Mouse (Mus musculus) heart, embryonic 10.5 days (tissue): ENCODE measurements around the gene Angel2. TPM values are rescaled to one million over a fixed set of nuclear protein-coding genes. Genes with fewer than 3 reads are reported as not detected.
"Not testable (repeated sequence)": the region's sequence is repeated elsewhere in the genome, so short reads cannot be mapped to it uniquely, and the experiment has no call there.

ENCODE experiments used
- DNase-seq: peaks from one replicate; pipeline ENCODE4 v3.0.0-alpha.2; 2017; ENCODE audit warnings: low spot score
- H3K27ac ChIP-seq: fragments of 300-500 bp; sonication (generic); 2 replicates; pipeline ENCODE4 v1.5.1; 2016; ENCODE audit warnings: mild to moderate bottlenecking
- H3K27me3 ChIP-seq: fragments of 300-500 bp; sonication (generic); 2 replicates; pipeline ENCODE4 v1.6.1; 2016; ENCODE audit warnings: mild to moderate bottlenecking; ENCODE audit not compliant: poor library complexity, insufficient read depth, severe bottlenecking
- H3K36me3 ChIP-seq: fragments of 300-500 bp; sonication (generic); 2 replicates; pipeline ENCODE4 v1.6.1; 2016; ENCODE audit warnings: mild to moderate bottlenecking, moderate library complexity
- H3K4me1 ChIP-seq: fragments of 300-500 bp; sonication (generic); 2 replicates; pipeline ENCODE4 v1.6.1; 2016; ENCODE audit warnings: mild to moderate bottlenecking
- H3K4me3 ChIP-seq: fragments of 300-500 bp; sonication (generic); 2 replicates; pipeline ENCODE4 v1.5.1; 2016; ENCODE audit warnings: mild to moderate bottlenecking, moderate library complexity
- H3K9me3 ChIP-seq: fragments of 300-500 bp; sonication (generic); 2 replicates; pipeline ENCODE4 v1.6.1; 2016; ENCODE audit warnings: mild to moderate bottlenecking, moderate library complexity
- WGBS: fragments of 180-500 bp; shearing (Covaris S2); methylation state at CpG from one replicate; pipeline ENCODE4 v1.1.7; 2016; 5-methylcytosine and 5-hydroxymethylcytosine counted together
- polyA plus RNA-seq: library from polyadenylated mRNA; unstranded; fragments of >200 nt; fragmentation: Nextera tagmentation; extraction: Ambion mirVana; gene quantifications from 2 replicates; pipeline ENCODE4 v1.2.1, GENCODE M21; 2016

Gene Angel2
- polyA plus RNA-seq, result 33.4 and 38.8 TPM in 2 replicates

DNA sequence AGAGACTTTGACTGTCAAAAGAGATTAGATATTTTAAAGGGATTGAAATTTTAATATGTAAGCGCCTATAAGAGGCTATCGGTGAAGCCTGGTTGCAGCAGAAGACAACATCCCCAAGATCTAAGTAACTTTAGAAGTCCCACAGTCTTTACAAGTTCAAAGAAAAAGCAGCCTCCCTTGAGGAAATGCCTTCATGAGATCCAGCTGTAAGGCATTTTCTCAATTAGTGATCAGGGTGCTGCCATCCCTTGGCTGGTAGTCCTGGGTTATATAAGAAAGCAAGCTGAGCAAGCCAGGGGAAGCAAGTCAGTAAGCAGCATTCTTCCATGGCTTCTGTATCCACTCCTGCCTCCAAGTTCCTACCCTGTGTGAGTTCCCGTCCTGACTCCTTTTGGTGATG lies at the start of gene Angel2:
Angel2 (plus strand) TSS at position 301 of the 400 bp plus-strand sequence.
- peaks cover 11% of the 10 kb centered on the region; the same call in 1 of the 2 replicates for H3K4me1 ChIP-seq
- H3K27me3 ChIP-seq, H3K9me3 ChIP-seq, H3K4me3 ChIP-seq, H3K36me3 ChIP-seq, H3K27ac ChIP-seq, DNase-seq: not testable (repeated sequence)
- WGBS, result 78% methylated on average over 3 of the region's 3 CpGs

DNA sequence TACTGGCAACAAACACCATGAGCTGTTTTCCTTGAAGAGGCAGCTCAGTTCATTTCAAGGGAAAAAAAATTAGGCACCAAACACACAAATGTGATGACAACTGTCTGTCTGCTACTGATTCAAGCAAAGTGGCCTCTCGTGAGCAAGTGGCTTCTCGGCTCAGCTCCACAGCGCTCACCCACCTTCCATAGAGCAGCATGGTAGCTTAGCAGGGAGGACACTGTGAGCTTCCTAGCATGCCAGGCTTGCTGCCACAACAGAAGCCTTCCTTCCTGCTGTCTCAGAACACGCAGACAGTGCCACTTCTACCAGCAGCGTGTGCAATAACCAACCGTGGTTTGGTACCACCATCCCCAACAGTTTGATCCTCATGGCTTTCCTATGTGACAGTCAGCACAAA lies 49.2 kb upstream of the Angel2 start:
- no peaks in the 10 kb centered on the region for H3K27me3 ChIP-seq
- H3K36me3 ChIP-seq, result peaks cover 19% of the 10 kb centered on the region
- no peaks in the 10 kb centered on the region for H3K9me3 ChIP-seq
- H3K27ac ChIP-seq, result no peak overlapping the region
- H3K4me3 ChIP-seq, result no peak overlapping the region
- 0 out of 2 replicates have a peak, but pooled peaks cover 5% of the 10 kb centered on the region for H3K4me1 ChIP-seq
- no peak for DNase-seq
- 75% methylated on average over 6 of the region's 6 CpGs for WGBS

DNA sequence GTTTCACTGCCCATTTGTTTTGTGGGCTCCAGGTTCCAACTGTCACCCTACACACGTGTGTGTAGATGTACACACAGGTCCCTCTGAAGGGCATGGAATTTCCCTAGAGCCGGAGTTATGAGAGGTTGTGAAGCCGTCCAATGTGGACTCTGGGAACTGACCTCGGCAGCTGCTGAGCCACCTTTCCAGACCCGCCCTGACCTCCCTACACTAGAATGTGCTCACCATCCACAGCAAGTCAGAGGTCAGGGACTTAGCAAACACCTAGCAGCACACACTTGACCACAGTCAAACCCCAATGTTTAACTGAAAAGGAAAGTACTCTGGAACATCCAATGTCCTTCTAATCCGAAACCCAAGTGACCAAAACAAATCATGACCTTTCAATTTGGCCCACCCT lies 44.3 kb upstream of the Angel2 start:
- WGBS, result 82% methylated on average over 6 of the region's 6 CpGs
- Histone ChIP-seq H3K36me3 (peaks cover 14% of the 10 kb centered on the region), H3K9me3 (no peaks in the 10 kb centered on the region), H3K4me3 (no peak overlapping the region), H3K27ac (no peak overlapping the region), H3K27me3 (no peaks in the 10 kb centered on the region), H3K4me1 (0 out of 2 replicates have a peak, but pooled peaks cover 5% of the 10 kb centered on the region)
- DNase-seq, result no peak

DNA sequence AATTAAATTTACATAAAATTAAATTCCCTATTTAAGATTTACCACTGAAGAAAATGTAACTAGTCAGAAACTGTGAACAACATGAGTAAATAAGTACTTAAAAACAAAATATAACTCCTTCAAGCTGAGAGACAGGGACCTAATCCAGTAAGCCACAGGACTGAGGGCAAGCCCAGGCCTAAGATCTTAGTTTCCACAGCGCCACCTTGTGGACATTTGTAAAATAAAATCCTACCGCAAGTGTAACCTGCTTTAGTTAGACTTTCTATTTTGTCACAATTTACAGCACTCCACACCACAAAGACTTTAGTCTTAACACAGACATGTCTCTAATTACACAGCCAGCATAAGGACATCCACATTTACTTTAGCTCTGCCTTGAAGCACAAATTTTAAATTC lies 43.5 kb upstream of the Angel2 start:
- 0 out of 2 replicates have a peak, but pooled peaks cover 3% of the 10 kb centered on the region for H3K4me1 ChIP-seq
- H3K36me3 ChIP-seq, result peaks cover 12% of the 10 kb centered on the region; the same call in 1 of the 2 replicates
- no peaks in the 10 kb centered on the region for H3K27me3 ChIP-seq
- H3K27ac ChIP-seq, result no peak overlapping the region
- H3K9me3 ChIP-seq, result no peaks in the 10 kb centered on the region
- H3K4me3 ChIP-seq, result no peak overlapping the region
- WGBS, result 8% methylated on average over 2 of the region's 2 CpGs
- DNase-seq, result no peak

DNA sequence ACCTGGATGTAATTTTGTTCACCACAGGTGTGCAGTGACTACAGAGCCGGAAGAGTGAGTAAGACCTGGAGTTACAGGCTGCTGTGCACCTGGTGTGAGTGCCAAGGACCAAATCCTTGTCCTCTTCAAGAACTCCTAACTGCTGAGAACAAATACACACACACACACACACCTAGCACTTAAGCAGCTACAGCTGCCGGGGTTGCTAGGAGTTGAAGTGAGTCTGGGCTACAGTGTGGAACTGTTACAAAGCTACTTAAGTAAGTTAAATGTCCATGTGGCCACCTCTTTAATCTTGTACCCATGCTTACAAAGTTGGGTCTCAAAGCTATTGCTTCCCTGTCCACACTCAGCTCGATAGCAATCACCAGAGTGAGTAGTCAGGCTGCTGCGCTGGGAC lies 38.9 kb upstream of the Angel2 start:
- H3K36me3 ChIP-seq, result peaks cover 36% of the 10 kb centered on the region; the same call in 1 of the 2 replicates
- 87% methylated on average over 4 of the region's 4 CpGs for WGBS
- H3K4me1 ChIP-seq, result no peaks in the 10 kb centered on the region
- DNase-seq, result no peak
- H3K4me3 ChIP-seq, result no peak overlapping the region
- no peak overlapping the region for H3K27ac ChIP-seq
- H3K9me3 ChIP-seq, result no peaks in the 10 kb centered on the region
- H3K27me3 ChIP-seq, result no peaks in the 10 kb centered on the region

DNA sequence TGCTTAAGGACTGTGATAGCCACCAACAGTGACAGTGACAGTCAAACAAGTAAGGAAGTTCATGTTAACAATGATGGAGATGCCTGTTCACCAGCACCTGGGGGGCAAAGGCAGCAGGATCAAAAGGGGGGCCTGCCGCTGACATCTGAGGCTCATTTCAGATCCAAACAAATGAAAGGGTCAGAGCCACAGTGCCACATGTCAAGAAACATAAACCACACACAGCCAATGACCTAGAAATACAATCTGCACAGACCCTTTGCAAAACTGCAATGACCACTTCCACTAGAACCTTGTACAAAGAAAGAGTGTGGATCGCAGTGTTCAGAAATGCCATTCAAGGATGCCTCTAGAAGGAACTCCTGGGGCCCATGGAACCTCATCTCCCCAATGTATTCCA lies 36.9 kb upstream of the Angel2 start:
- no peaks in the 10 kb centered on the region for H3K9me3 ChIP-seq
- no peak for DNase-seq
- H3K36me3 ChIP-seq, result peaks cover 47% of the 10 kb centered on the region; the same call in 1 of the 2 replicates
- no peaks in the 10 kb centered on the region for H3K27me3 ChIP-seq
- no peaks in the 10 kb centered on the region for H3K4me1 ChIP-seq
- 94% methylated on average over 2 of the region's 2 CpGs for WGBS
- no peak overlapping the region for H3K27ac ChIP-seq
- no peak overlapping the region for H3K4me3 ChIP-seq

DNA sequence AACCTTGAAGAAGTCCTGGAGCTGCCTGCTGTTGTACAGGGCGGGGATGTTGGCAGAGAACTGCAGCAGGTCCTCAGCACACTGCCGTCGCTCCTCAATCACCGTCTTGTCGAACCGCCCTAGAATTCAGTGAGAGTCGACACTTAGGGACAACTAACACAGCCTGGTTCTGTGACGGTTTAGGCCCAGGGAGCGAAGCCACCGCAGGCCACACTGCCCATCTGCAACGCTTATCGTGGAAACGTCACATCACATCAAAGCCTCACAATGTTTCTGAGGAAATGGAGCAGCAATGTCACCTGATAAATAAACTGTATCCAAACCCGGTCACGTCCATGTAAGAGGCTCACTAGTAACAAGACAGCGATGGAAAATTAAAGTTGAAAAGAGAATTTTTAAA lies 36.3 kb upstream of the Angel2 start:
- no peak for DNase-seq
- no peaks in the 10 kb centered on the region for H3K9me3 ChIP-seq
- H3K27ac ChIP-seq, result no peak overlapping the region
- no peaks in the 10 kb centered on the region for H3K4me1 ChIP-seq
- peaks cover 52% of the 10 kb centered on the region; the same call in 1 of the 2 replicates for H3K36me3 ChIP-seq
- H3K4me3 ChIP-seq, result no peak overlapping the region
- 90% methylated on average over 16 of the region's 16 CpGs for WGBS
- no peaks in the 10 kb centered on the region for H3K27me3 ChIP-seq

DNA sequence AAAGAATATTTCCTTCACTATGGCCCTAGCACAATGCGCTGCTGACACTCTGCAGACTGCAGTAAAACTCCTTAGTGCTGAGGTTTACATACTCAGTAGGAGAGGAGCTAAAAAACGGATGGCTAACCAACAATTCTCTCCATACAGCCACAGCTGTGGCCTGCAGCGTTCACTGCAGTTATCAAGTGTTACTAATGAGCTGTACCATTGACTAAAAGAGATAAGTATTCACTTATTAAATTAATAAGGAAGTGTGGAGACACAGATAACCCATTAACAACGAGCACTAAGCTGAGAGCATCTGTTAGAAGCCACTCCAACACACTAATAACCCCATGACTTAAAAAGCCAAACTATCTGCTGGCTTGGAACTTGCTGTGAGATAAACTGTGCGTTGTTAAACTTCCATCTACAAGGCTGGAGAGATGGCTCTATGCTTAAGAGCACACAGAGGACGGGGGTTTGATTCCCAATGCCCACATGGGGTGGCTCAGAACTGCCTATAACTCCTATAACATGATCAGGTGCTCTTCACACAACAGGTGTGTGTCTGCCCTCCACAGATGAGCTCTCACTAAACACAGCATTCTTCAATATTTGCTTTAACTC lies 31.2 kb upstream of the Angel2 start:
- H3K4me1 ChIP-seq, result no peaks in the 10 kb centered on the region
- H3K4me3 ChIP-seq, result no peak overlapping the region
- no peak for DNase-seq
- no peak overlapping the region for H3K27ac ChIP-seq
- no peaks in the 10 kb centered on the region for H3K9me3 ChIP-seq
- WGBS, result 77% methylated on average over 6 of the region's 6 CpGs
- no peaks in the 10 kb centered on the region for H3K27me3 ChIP-seq
- peaks cover 62% of the 10 kb centered on the region for H3K36me3 ChIP-seq

DNA sequence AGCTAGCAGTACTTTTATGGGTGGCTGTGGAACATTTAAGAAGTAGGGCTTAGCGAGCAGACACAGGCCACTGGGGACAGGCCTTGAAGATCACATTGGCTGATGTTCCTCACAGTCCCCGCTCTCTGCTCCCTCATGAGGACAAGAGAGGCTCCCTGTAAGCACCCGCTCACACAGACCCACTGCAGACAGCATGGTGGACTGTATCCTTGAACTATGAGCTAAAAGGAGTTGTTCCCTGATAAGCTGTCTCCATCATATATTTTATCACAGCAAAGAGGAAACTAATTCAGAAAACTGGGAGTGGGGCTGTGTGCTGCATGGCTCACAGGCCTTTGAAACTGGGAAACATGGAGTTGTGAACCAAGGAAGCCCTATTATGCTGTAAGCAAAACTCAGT lies 26.7 kb upstream of the Angel2 start:
- no peak overlapping the region for H3K4me3 ChIP-seq
- no peaks in the 10 kb centered on the region for H3K27me3 ChIP-seq
- WGBS, result 87% methylated on average over 3 of the region's 3 CpGs
- H3K27ac ChIP-seq, result no peak overlapping the region
- peaks cover 47% of the 10 kb centered on the region for H3K36me3 ChIP-seq
- no peaks in the 10 kb centered on the region for H3K9me3 ChIP-seq
- no peaks in the 10 kb centered on the region for H3K4me1 ChIP-seq
- no peak for DNase-seq

DNA sequence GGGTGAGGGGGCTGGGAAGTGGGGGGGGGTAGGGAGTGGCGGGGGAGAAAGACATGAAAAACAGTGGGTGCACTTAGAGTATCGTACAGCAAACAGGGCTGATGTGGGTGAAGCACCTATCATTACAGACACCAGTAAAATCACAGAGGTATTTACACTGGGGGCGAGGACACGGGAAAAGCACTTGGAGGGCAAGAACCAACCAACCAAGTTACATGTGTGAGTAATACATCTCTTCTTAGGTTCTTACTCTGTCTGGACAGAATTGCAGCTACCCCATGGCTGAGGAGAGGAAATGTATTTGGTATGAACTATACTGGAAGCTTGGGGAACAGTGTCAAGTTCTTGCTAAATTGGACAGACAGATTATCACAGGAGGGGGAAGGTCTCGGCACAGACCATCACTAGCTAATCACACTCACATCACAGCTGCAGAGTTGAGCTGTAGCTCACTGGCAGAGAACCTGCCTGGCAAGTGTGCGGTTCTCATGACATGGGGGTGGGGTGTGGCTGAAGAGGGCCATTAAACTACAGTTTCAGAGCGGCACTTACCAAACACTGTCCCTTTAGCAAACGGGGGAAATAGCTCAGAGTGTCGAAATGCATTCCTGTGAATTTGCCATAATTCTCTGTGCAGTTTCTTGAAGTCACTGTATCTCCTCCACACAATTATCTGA lies 25.9 kb upstream of the Angel2 start:
- no peaks in the 10 kb centered on the region for H3K9me3 ChIP-seq
- DNase-seq, result no peak
- no peaks in the 10 kb centered on the region for H3K27me3 ChIP-seq
- H3K4me3 ChIP-seq, result no peak overlapping the region
- no peaks in the 10 kb centered on the region for H3K4me1 ChIP-seq
- H3K27ac ChIP-seq, result no peak overlapping the region
- WGBS, result 75% methylated on average over 9 of the region's 9 CpGs
- peaks cover 49% of the 10 kb centered on the region for H3K36me3 ChIP-seq

DNA sequence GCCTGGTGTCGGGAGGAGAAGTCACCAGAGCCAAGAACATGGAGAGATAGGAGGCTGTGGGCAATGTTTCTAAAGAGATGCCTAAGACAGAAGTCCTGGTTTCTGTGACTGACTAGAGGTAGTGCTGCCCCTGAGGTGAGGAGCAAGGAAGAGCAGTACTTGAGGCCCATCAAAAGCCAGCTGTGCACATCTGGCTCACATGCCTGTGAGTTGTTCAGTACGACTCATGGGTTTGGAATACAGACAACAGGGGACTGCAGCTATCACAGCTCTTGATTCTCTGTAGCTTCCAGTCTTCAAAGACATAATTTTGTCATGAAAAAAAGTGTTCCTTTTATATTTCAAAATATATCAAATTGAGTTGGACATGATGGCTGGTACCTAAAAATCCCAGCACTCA lies 23.8 kb upstream of the Angel2 start:
- H3K27me3 ChIP-seq, result no peaks in the 10 kb centered on the region
- H3K27ac ChIP-seq, result no peak overlapping the region
- H3K36me3 ChIP-seq, result peaks cover 46% of the 10 kb centered on the region
- no peak overlapping the region for H3K4me3 ChIP-seq
- no peaks in the 10 kb centered on the region for H3K4me1 ChIP-seq
- H3K9me3 ChIP-seq, result no peaks in the 10 kb centered on the region
- DNase-seq, result no peak
- WGBS, result 66% methylated on average over 2 of the region's 2 CpGs

DNA sequence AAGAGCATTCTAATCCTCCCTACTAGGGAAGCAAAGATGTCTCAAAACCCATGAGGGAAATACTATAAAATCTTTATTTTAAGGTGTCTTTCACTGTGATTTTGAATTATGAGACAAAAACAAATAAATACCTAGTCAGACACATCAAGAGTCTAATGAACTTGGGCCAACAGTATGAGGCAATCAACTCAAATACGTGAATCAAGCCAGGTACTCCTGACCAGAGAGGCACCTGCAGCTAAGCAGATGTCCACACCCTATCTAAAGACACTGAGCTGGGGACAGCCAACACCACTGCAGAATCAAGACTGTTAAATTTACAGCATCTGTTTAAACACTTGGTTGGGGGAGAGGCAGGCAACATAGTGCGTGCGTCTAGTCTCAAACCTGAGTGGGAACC lies 20.8 kb upstream of the Angel2 start:
- H3K27ac ChIP-seq, result no peak overlapping the region
- no peak overlapping the region for H3K4me3 ChIP-seq
- no peaks in the 10 kb centered on the region for H3K4me1 ChIP-seq
- WGBS, result 93% methylated on average over 3 of the region's 3 CpGs
- H3K36me3 ChIP-seq, result peaks cover 16% of the 10 kb centered on the region
- no peaks in the 10 kb centered on the region for H3K9me3 ChIP-seq
- no peak for DNase-seq
- H3K27me3 ChIP-seq, result no peaks in the 10 kb centered on the region

DNA sequence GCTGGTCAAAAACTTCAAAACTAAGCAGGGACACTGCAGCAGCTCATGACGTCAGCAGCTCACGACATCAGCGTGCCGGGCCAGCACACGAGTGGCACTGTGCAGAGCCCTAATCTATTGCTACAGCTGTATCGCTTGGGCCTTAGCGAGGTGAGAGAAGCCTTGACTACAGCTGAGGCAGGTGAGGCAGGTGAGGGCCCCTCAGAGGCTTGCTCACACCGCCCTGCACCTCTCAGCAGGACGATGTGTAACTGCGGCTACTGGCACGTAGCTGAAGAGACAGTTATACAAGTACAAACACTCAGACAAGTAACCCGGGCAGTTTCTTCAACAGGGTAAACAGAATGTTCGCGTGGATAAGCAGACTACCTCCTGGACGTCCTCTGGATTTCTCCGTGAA lies 20.2 kb upstream of the Angel2 start:
- 91% methylated on average over 16 of the region's 16 CpGs for WGBS
- no peaks in the 10 kb centered on the region for H3K4me1 ChIP-seq
- peaks cover 15% of the 10 kb centered on the region for H3K36me3 ChIP-seq
- no peaks in the 10 kb centered on the region for H3K9me3 ChIP-seq
- no peak for DNase-seq
- H3K4me3 ChIP-seq, result no peak overlapping the region
- no peak overlapping the region for H3K27ac ChIP-seq
- H3K27me3 ChIP-seq, result no peaks in the 10 kb centered on the region
